Mouse (Mus musculus) T-cell, adult 2 months (primary cell): ENCODE measurements around the gene Gypa.

Experiments used
- DNase-seq: peaks from one replicate; pipeline ENCODE4 v3.0.0; 2022; ENCODE audit warnings: low spot score

Gene Gypa

DNA sequence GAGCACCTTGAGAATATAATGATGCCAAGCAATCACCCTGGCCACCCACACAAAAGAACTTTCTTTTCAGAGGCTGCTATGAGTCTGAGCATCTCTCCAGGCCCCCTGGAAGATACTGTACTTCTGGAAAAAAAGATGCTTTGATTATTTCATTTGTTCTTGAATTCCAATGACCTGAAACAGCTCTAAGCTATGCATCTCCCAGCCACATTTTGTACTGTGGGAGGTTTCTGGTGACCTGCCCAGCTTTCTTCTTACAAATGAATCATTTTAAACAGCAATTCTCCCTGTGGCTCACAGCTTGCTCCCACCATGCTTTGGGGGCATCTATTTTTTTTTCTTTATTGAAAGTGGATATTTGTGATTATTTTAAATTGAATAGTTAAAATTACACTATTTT, 56.9 kb downstream of the Gypa start:
- DNase-seq = no peak

GRCm38 (mm10) chr8:80551303-80551702, 57.7 kb downstream of the Gypa start:
- no peak for DNase-seq

DNA sequence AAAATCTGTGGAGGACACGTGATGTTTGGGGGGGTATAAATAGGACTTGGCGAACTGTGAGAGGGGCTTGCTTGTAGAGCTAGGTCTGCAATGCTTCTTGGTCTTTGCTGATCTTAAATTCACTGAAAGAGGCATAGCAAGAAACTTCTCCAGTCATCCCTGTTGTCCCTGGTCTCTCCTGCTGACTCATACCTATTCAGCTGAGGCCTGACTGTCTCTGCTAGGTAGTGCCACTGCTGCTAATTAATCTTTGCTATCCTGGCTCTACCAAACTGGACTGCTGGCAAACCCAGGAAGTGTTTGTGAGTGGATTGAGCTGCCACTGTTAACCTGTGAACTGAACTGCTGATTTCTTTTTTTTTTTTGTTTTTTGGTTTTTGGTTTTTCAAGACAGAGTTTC, 61.4 kb downstream of the Gypa start:
- no peak for DNase-seq
